Mouse (Mus musculus) adrenal gland, adult 18-20 months (tissue): ENCODE data around the gene Cbx3. TPM values are rescaled to one million over a fixed set of nuclear protein-coding genes. Genes with fewer than 3 reads are reported as not detected.

Experiments
- DNase-seq, 2 experiments: peaks; one replicate each; pipeline ENCODE4 v3.0.0; 2021 to 2022; ENCODE audit warnings: low spot score in 2 of 2
- total RNA-seq, 2 experiments: library from RNA; stranded (reverse); gene quantifications; 1 replicate in 1 of 2; 2 replicates in 1 of 2; pipeline ENCODE4 v1.2.3; 2021

The Cbx3 gene
- total RNA-seq, 2 experiments from 2014 or later: 66.4 to 81.6 TPM

DNA sequence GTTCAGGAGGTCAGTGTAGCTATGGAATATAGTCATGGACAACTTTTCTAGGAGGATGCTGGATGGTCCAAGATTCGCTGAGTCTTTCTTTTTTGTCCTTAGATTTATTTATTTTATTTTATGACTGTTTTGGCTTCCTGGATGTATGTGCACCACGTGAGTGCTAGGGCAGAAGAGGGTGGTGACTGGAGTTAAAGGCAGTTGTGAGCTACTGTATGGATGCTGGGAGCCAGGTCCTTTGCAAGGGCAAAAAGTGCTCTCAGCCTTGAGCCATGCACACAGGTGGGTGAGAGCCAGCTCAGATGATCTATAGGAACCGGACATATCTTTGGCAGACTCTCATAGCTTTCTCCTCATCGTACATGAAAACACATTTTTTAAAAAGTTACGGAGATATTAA is 53.1 kb downstream of the Cbx3 start:
- no peak for DNase-seq

DNA sequence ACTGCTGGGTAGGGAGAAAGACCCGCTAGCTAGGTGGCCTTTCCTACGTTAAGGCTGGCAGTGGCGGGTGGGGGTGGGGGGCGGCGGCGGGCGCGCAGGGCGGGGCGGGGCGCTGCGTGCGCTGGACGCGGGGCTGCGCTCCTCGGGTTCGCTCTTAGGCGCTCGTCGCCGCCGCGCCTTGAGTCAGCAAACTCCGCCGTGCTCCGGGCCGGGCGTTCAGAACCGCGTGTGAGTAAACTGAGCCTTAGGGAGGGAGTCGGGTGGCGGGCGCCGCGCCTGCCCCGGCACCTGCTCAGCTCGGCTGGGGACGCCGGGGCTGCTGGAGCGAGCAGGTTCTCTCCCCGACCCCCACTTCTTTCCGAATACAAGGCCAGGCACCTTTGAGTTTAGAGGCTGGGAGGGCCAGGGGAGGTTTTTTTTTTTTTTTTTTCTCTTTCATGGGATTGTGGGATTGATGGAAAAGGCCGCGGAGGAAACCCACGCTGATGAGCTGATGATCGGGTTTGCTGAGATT is 53.7 kb downstream of the Cbx3 start, which contains the start of gene Snx10:
Gene Snx10, plus strand, starts transcription at position 95 of the 514 bp plus-strand sequence.
- DNase-seq: peak; percentile 47 to 48

DNA sequence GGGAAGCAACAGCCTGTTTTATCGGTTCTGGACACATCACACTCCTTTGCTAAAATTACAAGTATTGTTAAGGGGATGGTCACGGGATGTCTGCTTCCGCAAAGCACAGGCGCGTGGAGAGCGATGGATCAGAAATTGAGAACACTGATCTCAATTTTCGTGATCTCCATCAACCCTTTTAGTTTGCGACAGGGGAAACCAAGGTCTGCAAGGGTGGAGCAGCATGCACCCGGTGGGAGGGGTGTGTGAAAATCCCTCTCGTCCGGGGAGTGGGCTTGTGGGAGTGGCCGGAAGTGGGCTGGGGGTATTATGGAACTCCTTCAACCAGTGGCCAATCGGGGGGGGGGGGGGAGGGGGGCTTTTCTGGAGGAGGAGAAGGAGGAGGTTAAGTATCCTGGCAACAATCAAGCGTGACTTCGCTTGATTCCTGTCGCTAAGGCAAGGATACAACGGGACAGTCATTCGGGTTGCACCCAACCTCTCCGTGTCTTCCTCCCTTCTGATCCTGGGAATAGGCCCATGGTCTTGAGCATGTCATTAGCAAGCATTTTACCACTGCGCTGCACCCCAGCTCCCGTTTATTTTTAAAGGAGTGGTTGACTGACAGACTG is 54.3 kb downstream of the Cbx3 start:
- DNase-seq: no peak

DNA sequence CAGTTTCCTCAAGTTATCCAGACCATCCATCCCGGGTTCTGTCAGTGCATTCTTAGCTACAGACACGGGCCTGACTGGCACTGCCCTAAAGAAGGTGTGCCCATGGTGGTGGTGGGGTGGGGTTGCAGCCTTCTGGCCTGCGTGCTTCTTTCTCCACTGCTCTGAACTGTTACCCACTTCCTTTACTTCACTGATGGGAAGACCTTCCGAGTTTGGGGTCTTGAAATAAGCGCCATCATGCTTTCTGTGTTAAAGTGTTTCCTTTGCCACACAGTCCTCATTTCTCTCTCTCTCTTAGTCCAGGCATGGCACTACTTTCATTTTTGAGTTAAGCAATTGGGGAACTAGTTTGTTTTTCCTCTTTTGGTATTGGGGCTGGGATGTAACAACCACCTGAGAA is 54.8 kb downstream of the Cbx3 start:
- DNase-seq: no peak

DNA sequence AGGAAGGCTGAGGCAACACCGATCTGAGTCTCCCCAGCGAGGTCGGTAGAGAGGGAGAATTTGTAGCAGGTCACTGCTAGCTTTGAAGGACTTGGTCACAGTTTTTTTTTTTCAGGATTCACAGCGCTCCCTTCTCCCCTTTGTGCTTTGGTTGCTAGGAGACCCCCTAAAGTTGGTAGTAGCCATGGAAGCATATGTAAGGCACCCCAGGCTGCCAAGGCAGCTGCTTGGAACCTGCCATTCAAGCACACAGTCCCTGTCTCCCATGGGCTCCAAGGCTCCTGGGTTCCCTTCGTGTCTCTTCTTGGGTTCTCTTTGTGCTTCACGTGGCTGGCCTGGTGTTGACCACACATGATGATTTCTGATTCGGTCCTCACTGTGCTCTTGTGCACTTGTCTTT is 59.3 kb downstream of the Cbx3 start:
- no peak for DNase-seq

Other genes starting within 250 kb of the Cbx3 start
- under 1 TPM in 1 of 2 experiments, not detected in 1; 0.13 TPM for gene Nfe2l3, start 37.7 kb upstream of the Cbx3 start, total RNA-seq
- 100 to 1,000 TPM; 553 to 646 TPM for gene Hnrnpa2b1, start 466 bp upstream of the Cbx3 start, total RNA-seq
- 10 to 100 TPM; 31.8 to 53.6 TPM for gene Snx10, start 53.5 kb downstream of the Cbx3 start, total RNA-seq